Mouse (Mus musculus): ENCODE measurements around the gene Manbal. TPM values are rescaled to one million over a fixed set of nuclear protein-coding genes. Genes with fewer than 3 reads are reported as not detected.

Gene Manbal
- total and polyA plus RNA-seq, 2 experiments from 2014 or later, result 70.8 to 129 TPM

DNA sequence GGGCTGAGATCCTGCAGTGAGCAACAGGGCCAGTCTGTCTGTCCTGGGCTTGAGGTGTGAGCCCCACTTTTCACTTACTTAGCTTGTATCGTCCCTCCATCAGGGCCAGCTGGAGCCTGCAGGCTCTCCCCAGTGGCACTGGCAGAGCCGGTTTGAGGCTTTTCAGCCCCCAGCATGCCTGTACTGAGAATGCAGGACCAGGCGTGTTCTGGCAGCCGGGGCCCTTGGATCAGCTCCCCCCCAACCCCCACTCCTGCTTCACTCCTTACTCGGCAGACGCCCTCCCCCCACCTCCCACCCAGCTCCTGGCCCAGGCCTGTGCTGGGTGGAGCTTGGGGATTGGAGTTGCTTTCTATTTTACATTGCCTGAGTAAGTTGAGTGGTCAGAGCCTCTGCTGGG is 67.1 kb downstream of the Manbal start:
- Histone ChIP-seq H3K4me1 (ENCODE audit: insufficient read depth, low read length) (peaks cover 13% of the 10 kb centered on the region), H3K9ac (replicated peaks; ENCODE audit: low read length, poor library complexity, severe bottlenecking) (no peak overlapping the region), H3K4me2 (ENCODE audit: low read depth, low read length, poor library complexity, severe bottlenecking) (no peak overlapping the region), H3K36me3 (ENCODE audit: insufficient read depth, low read length) (peaks cover 6% of the 10 kb centered on the region), H3K27me3 (ENCODE audit: insufficient read depth, low read length) (no peaks in the 10 kb centered on the region), H3K4me3 (ENCODE audit: low read depth, low read length) (no peak overlapping the region), H3K27ac (ENCODE audit: low read depth, low read length) (peak overlapping the region; percentile 65), H3K9me3 (ENCODE audit: low read length) (no peaks in the 10 kb centered on the region)
- ATAC-seq (ENCODE audit: low FRiP score) (peak; percentile 52), DNase-seq (ENCODE audit: low spot score) (peak; percentile 77)
- TF ChIP-seq CTCF (IDR thresholded peaks at IDR 0.05), result no peak
- WGBS, result 19% methylated on average over 6 of the region's 6 CpGs

DNA sequence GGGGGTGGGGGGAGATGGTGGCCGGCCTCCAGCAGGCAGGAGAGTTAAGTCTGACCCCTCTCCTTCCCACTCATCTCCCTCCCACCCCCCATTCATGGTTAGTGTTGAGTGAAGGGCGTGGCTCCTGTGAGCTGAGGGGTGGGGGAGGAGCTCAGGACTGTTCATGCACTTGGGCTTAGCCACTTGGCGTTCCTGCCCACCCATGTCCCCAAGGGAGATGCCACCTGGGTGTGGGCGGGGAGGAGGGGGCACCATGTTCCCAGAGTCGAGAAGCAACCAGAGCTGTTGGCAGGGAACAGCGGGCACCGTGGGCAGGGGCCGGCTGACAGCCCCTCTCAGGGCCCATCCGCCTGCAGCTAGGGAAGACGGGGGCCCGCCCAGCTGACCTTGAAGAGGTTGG is 69.1 kb downstream of the Manbal start:
- Histone ChIP-seq H3K4me3 (ENCODE audit: low read depth, low read length) (no peak overlapping the region), H3K36me3 (ENCODE audit: insufficient read depth, low read length) (peaks cover 11% of the 10 kb centered on the region), H3K9ac (replicated peaks; ENCODE audit: low read length, poor library complexity, severe bottlenecking) (no peak overlapping the region), H3K4me2 (ENCODE audit: low read depth, low read length, poor library complexity, severe bottlenecking) (no peak overlapping the region), H3K27ac (ENCODE audit: low read depth, low read length) (no peak overlapping the region), H3K4me1 (ENCODE audit: insufficient read depth, low read length) (peaks cover 13% of the 10 kb centered on the region), H3K27me3 (ENCODE audit: insufficient read depth, low read length) (no peaks in the 10 kb centered on the region), H3K9me3 (ENCODE audit: low read length) (no peaks in the 10 kb centered on the region)
- no peak for ATAC-seq (ENCODE audit: low FRiP score)
- TF ChIP-seq CTCF (IDR thresholded peaks at IDR 0.05), result no peak
- DNase-seq (ENCODE audit: low spot score), result no peak
- 89% methylated on average over 10 of the region's 11 CpGs for WGBS

DNA sequence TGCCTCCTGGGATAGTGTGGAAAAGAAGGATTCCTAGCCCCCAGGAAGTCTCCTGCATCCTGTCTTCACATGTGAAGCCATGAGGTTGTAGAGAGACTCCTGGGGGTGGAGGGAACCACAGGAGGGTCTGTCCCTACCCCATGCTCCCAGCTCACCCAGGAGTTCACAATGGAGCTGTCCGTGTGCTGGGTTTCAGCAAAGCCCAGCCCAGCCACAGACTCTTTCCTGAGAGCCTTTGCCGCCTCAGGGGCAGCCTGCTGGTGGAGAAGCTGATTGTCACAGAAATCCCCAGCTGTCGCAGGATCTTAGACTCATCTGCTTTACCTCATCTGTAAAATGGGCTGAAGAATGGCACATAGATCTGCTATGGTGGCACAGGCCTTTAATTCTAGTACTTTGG is 69.7 kb downstream of the Manbal start:
- no peak overlapping the region for H3K27ac ChIP-seq (ENCODE audit: low read depth, low read length)
- H3K27me3 ChIP-seq (ENCODE audit: insufficient read depth, low read length), result no peaks in the 10 kb centered on the region
- peaks cover 8% of the 10 kb centered on the region for H3K4me1 ChIP-seq (ENCODE audit: insufficient read depth, low read length)
- no peaks in the 10 kb centered on the region for H3K9me3 ChIP-seq (ENCODE audit: low read length)
- DNase-seq (ENCODE audit: low spot score), result no peak
- no peak overlapping the region for H3K4me3 ChIP-seq (ENCODE audit: low read depth, low read length)
- WGBS, result 83% methylated on average over 3 of the region's 3 CpGs
- no peak overlapping the region for H3K4me2 ChIP-seq (ENCODE audit: low read depth, low read length, poor library complexity, severe bottlenecking)
- no peak for TF ChIP-seq CTCF (IDR thresholded peaks at IDR 0.05)
- peaks cover 12% of the 10 kb centered on the region for H3K36me3 ChIP-seq (ENCODE audit: insufficient read depth, low read length)
- no peak for ATAC-seq (ENCODE audit: low FRiP score)
- H3K9ac ChIP-seq (replicated peaks; ENCODE audit: low read length, poor library complexity, severe bottlenecking), result no peak overlapping the region

DNA sequence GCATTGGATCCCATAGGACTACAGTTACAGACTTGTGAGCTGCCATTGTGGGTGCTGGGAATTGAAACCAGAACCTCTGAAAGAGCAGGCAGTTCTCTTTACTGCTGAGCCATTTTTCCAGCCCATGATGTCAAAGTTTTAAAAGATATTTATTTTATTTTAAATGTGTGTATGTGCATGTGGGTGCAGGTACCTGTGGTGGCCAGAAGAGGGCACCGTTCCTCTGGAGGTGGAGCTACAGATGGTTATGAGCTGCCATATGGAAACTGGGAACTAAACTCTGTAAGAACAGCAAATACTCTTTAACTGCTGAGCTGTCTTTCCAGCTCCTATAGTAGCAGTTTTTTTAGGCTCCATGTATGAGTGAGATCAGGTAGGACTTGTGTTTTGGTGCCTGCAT is 74.0 kb downstream of the Manbal start:
- no peaks in the 10 kb centered on the region for H3K9me3 ChIP-seq (ENCODE audit: low read length)
- H3K9ac ChIP-seq (replicated peaks; ENCODE audit: low read length, poor library complexity, severe bottlenecking), result no peak overlapping the region

More for the DNA sequence above, 74.0 kb downstream of the Manbal start:
- peak; percentile 48 for TF ChIP-seq CTCF (IDR thresholded peaks at IDR 0.05)
- H3K4me3 ChIP-seq (ENCODE audit: low read depth, low read length), result no peak overlapping the region
- no peaks in the 10 kb centered on the region for H3K4me1 ChIP-seq (ENCODE audit: insufficient read depth, low read length)
- H3K4me2 ChIP-seq (ENCODE audit: low read depth, low read length, poor library complexity, severe bottlenecking), result no peak overlapping the region
- no peak overlapping the region for H3K27ac ChIP-seq (ENCODE audit: low read depth, low read length)
- 90% methylated on average over 1 of the region's 1 CpGs for WGBS
- H3K36me3 ChIP-seq (ENCODE audit: insufficient read depth, low read length), result peaks cover 14% of the 10 kb centered on the region
- no peaks in the 10 kb centered on the region for H3K27me3 ChIP-seq (ENCODE audit: insufficient read depth, low read length)
- ATAC-seq (ENCODE audit: low FRiP score) (no peak), DNase-seq (ENCODE audit: low spot score) (no peak)

Other genes starting within 250 kb of the Manbal start
- gene Samhd1, start 232.3 kb upstream of the Manbal start, total RNA-seq (2014; rRNA removed), result 13.0 and 14.1 TPM in 2 replicates
- 8.7 and 9.9 TPM in 2 replicates for gene Samhd1, start 232.3 kb upstream of the Manbal start, polyA plus RNA-seq (2015; fragmentation: Nextera tagmentation; extraction: Ambion mirVana)
- gene Rbl1, start 163.1 kb upstream of the Manbal start, total RNA-seq (2014; rRNA removed), result 6.7 and 8.0 TPM in 2 replicates
- gene Rbl1, start 163.1 kb upstream of the Manbal start, polyA plus RNA-seq (2015; fragmentation: Nextera tagmentation; extraction: Ambion mirVana), result 3.1 and 3.8 TPM in 2 replicates
- 233 and 242 TPM in 2 replicates for gene Rpn2, start 88.6 kb upstream of the Manbal start, total RNA-seq (2014; rRNA removed)
- 193 and 204 TPM in 2 replicates for gene Rpn2, start 88.6 kb upstream of the Manbal start, polyA plus RNA-seq (2015; fragmentation: Nextera tagmentation; extraction: Ambion mirVana)
- 0.09 and 0.66 TPM in 2 replicates for gene Mroh8, start 88.0 kb upstream of the Manbal start, total RNA-seq (2014; rRNA removed)
- 0.44 and 0.47 TPM in 2 replicates for gene Mroh8, start 88.0 kb upstream of the Manbal start, polyA plus RNA-seq (2015; fragmentation: Nextera tagmentation; extraction: Ambion mirVana)
- 1.3 and 3.0 TPM in 2 replicates for gene Ghrh, start 20.1 kb upstream of the Manbal start, total RNA-seq (2014; rRNA removed)
- 5.0 and 7.6 TPM in 2 replicates for gene Ghrh, start 20.1 kb upstream of the Manbal start, polyA plus RNA-seq (2015; fragmentation: Nextera tagmentation; extraction: Ambion mirVana)
- 129 and 137 TPM in 2 replicates for gene Src, start 50.9 kb downstream of the Manbal start, total RNA-seq (2014; rRNA removed)
- gene Src, start 50.9 kb downstream of the Manbal start, polyA plus RNA-seq (2015; fragmentation: Nextera tagmentation; extraction: Ambion mirVana), result 26.1 and 26.6 TPM in 2 replicates
- 7,900 and 8,478 TPM in 2 replicates for gene Nnat, start 192.5 kb downstream of the Manbal start, total RNA-seq (2014; rRNA removed)
- 8,374 and 8,478 TPM in 2 replicates for gene Nnat, start 192.5 kb downstream of the Manbal start, polyA plus RNA-seq (2015; fragmentation: Nextera tagmentation; extraction: Ambion mirVana)
- 307 and 309 TPM in 2 replicates for gene Blcap, start 203.7 kb downstream of the Manbal start, total RNA-seq (2014; rRNA removed)
- 394 and 397 TPM in 2 replicates for gene Blcap, start 203.7 kb downstream of the Manbal start, polyA plus RNA-seq (2015; fragmentation: Nextera tagmentation; extraction: Ambion mirVana)

Measured in midbrain, postnatal 0 days (tissue).